Mouse (Mus musculus) embryonic fibroblast, embryonic 13.5 days (primary cell): ENCODE data around the gene 4931417E11Rik.

Experiments used
- CTCF ChIP-seq: IDR thresholded peaks from 2 replicates; pipeline ENCODE4 v1.5.1; 2011; ENCODE audit warnings: mild to moderate bottlenecking, control low read depth, low read length, moderate library complexity, borderline replicate concordance; ENCODE audit not compliant: insufficient read depth
- POLR2A ChIP-seq: IDR thresholded peaks from 2 replicates; pipeline ENCODE4 v1.6.1; 2011; ENCODE audit warnings: low read depth, mild to moderate bottlenecking, control low read depth, low read length, moderate library complexity

DNA sequence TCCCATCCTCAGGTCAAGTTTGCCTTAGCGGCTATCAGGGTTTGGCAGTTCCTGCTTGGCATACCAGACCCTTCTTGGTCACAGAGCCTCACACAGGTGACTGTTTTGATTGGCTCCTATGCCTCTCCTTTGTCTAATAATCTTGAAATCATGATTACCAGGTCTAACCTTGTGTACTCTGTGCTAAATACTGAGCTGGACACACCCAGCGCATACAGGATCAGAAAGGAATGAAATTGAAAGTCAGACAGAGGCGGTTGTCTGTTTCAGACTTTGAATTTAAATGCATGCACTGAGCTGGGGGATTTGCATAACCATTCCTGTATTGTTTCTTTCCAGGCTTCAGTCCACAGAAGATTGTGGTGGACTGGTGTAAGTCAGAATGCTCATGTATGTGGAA, 16.1 kb upstream of the 4931417E11Rik start:
- TF ChIP-seq CTCF (no peak), POLR2A (no peak)
